Mouse (Mus musculus) lung, adult 2 months (tissue): ENCODE data around the gene Gpx2.

Source experiments
- CTCF ChIP-seq: fragments of 200-500 bp; IDR thresholded peaks from 2 replicates; pipeline ENCODE4 v1.5.1; 2011; ENCODE audit warnings: mild to moderate bottlenecking, low read length, control low read depth; ENCODE audit not compliant: insufficient read depth
- POLR2A ChIP-seq: fragments of 200-500 bp; IDR thresholded peaks from 2 replicates; pipeline ENCODE4 v1.6.1; 2011; ENCODE audit warnings: low read depth, mild to moderate bottlenecking, control low read depth, low read length, borderline replicate concordance; ENCODE audit errors: extremely low read depth

DNA sequence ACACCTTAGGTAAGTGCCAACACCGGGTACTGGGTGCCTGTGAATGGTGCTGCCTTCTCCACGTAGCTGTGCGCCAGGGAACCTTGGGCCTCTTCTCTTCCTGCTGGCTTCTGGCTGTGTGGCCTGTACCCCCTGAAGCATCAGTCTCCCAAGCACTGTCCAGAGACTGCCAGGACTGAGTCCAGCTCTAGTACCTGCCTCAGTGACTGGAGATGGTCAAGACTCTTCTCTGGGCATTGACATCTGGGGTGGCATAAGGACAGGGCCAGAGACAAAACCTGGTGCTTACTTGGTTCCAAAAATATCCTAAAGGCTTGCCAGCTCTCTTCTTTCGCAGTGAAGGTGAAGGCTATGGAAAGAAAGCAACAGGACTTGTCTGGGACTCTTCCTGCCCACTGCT lies 15.7 kb upstream of the Gpx2 start:
- no peak for TF ChIP-seq POLR2A
- TF ChIP-seq CTCF = no peak
